Mouse (Mus musculus) splenic B cell, adult 2 months (primary cell): ENCODE measurements at regions not wholly inside any gene's neighbourhood (a gene's known extent, or its start where the extent isn't known, plus 50 kb on each side); places are given as distances from the start of the nearest gene placed in this dataset.
A peak's percentile ranks its signal among the peaks of the same experiment; 100 is the strongest.

Experiments used
- DNase-seq: peaks from one replicate; pipeline ENCODE4 v3.0.0-alpha.2; 2011; ENCODE audit warnings: low read depth, low spot score
- H3K27me3 ChIP-seq: 2 replicates; pipeline ENCODE4 v1.6.1; 2012; ENCODE audit warnings: mild to moderate bottlenecking, low read length, moderate library complexity, mixed read lengths; ENCODE audit not compliant: control insufficient read depth, poor library complexity, insufficient read depth, severe bottlenecking
- H3K36me3 ChIP-seq: 2 replicates; pipeline ENCODE4 v1.6.1; 2012; ENCODE audit warnings: mild to moderate bottlenecking, low read length, moderate library complexity, mixed read lengths; ENCODE audit not compliant: control insufficient read depth, poor library complexity, insufficient read depth, severe bottlenecking

DNA sequence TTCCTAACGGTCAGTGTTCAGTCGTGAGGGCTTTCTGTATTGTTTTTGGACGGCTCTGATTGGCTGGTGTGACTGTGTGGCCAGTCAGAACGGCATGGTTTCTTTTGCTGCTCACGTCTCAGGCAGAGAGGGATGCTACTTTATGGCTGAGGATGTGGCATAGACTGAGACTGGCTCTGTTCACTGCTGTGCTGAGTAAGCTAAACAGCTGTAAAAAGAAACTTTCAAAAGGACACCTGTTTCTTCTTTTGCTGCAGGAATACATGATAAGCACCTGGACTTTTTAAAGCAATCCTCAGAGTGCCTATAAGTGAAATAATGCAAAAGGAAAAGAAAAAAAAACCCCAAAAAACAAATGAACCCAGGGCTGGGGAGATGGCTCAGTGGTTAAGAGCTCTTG lies 113.7 kb upstream of the Klf14 start:
- Histone ChIP-seq H3K27me3 (no peaks in the 10 kb centered on the region), H3K36me3 (peaks cover 20% of the 10 kb centered on the region)
- DNase-seq: no peak

DNA sequence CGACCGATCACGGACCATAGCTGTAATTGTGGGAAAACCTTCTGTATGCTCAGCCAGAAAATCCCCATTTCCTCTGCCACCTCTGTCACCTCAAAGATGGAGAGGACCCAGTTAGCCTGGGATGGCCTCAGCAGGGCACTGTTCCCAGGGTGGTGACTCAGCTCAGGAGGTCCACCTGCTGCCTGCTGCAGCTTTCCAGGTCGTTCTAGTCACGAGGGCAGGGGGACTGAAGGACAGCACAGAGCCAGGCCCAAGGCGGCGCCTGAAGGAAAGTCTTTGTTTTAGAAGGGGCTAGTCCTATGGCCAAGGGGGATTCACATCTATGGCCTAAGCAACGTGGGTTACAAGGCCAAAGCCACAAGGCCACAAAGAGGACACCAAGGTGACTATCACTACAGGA lies 114.5 kb upstream of the Klf14 start:
- DNase-seq: no peak
- H3K36me3 ChIP-seq: peaks cover 17% of the 10 kb centered on the region
- no peaks in the 10 kb centered on the region for H3K27me3 ChIP-seq

DNA sequence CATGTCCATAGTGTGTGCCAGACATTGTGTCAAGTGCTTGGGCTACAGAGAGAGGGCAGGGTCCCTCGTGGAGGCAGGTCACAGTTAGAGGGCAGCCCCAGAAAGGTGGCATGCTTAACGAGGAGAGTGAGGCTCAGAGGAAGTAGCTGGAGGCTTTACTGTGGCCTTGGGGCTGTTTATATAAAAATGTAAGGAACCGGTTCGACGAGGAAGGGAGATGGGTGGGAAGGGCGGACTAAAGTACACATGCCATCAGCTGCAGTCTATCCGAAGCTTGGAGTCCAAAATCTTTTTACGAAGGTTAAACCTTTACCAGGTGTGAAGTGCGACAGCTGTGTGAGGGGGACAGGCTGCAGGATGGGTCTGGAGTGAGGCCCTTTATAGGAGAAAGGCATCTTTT lies 115.5 kb upstream of the Klf14 start:
- Histone ChIP-seq H3K27me3 (no peaks in the 10 kb centered on the region), H3K36me3 (peaks cover 17% of the 10 kb centered on the region)
- DNase-seq: no peak

DNA sequence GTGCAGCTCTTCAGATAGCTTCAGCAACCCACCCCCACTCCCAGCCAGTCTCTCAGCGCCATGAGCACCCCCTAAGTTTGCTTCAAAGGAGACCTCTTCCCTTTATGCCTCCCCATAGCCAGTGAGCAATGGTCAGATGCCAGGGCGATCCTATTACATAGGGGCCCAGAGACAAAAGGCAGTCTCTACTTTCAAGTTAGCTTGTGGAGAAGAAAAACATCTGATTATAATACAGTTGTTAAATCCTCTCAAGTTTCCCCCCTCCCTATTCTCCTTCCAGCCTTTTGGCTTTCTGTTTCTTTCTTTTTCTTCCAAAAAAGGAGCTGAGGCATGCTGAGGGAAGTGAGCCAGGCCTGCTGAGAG lies 116.3 kb upstream of the Klf14 start:
- H3K36me3 ChIP-seq: peaks cover 18% of the 10 kb centered on the region
- H3K27me3 ChIP-seq: no peaks in the 10 kb centered on the region
- no peak for DNase-seq

DNA sequence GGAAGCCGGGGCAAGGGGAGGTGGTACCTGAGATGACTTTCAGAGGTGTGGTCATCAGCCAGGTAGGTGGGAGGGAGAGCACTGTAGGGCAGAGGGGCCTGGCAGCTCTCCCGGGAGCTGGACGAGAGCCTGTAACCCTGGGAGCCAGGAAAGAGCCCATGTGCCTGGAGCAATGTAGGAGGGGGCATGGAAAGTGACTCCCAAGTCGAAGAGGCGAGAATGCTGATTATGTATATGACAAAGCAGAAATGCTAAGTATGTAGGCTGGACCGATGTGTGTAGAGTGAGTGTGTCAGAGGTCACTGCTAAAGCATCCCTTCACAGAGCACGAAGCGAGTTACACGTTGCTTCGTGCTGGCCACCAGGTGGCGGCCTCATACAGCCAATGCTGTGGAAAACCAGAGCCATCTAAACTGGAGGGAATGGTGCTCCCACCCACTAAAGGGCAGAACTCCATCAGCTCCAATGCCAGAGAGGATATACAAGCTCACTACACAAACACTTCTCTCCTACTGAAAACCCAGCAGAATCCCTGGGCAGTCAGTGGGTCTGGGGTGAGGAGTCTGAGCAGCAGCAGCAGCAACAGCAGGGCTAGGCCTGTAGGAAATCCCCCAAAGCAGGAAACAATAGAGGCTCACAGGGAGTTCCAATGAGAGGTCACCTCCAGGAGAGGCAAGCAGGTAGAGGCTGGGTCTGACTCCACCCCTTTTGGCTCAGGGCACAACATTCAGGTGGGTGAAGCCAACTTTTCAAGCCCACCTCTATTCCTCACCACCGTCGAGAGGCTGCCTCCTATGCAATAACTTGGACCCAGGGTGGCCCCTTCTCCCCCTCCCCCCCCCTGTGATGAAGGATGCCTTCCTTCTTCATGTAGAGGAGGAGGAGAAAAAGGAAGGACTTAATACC lies 116.9 kb upstream of the Klf14 start:
- peaks cover 15% of the 10 kb centered on the region for H3K36me3 ChIP-seq
- H3K27me3 ChIP-seq: no peaks in the 10 kb centered on the region
- peak; percentile 70 for DNase-seq

DNA sequence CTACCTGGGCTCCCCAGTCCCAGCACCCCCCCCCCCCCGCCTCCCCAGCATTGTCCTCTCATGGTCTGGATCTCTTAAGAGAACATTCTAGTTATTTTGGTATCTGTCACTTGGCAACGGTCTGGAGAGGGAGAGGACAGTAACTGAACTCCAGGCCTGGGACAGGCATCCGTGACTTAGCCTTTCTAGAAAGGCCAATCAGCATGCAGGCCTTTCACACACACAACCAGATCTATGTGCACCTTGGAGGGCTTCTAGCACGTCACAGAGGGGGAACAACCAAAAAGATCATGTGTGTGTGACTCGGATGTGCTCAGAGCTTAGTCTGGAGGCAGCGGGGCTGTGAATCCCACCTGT lies 117.6 kb upstream of the Klf14 start:
- Histone ChIP-seq H3K27me3 (no peaks in the 10 kb centered on the region), H3K36me3 (peaks cover 15% of the 10 kb centered on the region)
- DNase-seq: no peak

DNA sequence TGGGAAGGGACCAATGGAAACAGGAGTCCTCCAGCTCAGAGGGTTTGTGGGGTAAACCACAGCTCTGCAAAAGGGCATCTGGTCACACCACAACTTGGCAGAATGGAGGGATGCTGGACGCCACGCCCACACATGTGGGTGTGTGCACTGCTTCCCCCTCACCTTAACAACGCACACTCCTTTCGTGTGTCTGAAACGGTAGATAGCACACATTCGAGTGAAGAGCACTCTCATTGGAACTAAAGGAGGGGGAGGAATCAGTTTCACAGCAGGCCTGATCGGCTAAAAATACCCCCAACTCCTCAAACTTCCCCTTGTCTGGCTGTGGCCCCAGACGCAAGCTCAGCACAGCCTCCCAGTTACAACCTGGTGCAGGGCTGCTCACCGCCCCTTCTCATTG lies 118.3 kb upstream of the Klf14 start:
- Histone ChIP-seq H3K36me3 (peaks cover 15% of the 10 kb centered on the region), H3K27me3 (no peaks in the 10 kb centered on the region)
- DNase-seq: peak; percentile 14

DNA sequence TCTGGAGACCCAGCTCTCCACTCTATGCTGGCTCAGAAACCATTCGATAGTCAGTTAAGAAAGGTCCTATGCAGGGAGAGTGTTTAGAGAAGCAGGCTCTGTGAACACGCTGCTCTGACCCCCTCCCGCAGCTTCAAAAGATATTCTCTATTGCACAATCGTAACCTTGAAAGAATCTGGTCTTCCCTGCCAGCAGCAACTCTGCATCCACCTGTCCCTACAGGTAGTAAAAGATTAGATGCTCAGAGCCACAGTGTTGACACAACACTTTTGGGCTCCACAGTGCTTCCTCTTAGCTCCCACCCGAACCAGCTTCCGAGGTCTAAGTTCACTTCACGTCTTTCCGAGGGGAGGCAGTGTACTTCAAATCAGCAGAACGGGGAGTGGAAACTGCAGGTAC lies 118.9 kb upstream of the Klf14 start:
- Histone ChIP-seq H3K27me3 (no peaks in the 10 kb centered on the region), H3K36me3 (peaks cover 15% of the 10 kb centered on the region)
- no peak for DNase-seq

DNA sequence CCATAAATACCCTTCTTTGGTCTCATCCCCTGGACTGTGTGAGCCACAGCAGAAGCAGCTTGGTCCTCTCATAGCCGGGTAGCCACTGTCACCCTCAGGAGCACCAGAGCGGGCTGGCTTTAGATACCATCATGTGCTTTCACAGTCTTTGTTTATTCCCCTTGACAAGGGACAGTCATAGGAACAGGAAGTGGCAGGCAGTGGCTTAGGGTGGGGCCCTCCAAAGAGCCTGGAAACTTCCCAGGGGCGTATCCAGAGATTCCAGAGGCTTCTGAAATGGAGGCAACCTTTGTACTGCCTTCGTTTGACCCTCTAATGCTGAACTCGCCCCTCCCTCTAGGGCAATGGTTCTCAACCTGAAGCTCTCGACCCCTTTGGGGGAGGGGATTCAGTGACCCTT lies 119.5 kb upstream of the Klf14 start:
- Histone ChIP-seq H3K27me3 (no peaks in the 10 kb centered on the region), H3K36me3 (peaks cover 15% of the 10 kb centered on the region)
- no peak for DNase-seq

DNA sequence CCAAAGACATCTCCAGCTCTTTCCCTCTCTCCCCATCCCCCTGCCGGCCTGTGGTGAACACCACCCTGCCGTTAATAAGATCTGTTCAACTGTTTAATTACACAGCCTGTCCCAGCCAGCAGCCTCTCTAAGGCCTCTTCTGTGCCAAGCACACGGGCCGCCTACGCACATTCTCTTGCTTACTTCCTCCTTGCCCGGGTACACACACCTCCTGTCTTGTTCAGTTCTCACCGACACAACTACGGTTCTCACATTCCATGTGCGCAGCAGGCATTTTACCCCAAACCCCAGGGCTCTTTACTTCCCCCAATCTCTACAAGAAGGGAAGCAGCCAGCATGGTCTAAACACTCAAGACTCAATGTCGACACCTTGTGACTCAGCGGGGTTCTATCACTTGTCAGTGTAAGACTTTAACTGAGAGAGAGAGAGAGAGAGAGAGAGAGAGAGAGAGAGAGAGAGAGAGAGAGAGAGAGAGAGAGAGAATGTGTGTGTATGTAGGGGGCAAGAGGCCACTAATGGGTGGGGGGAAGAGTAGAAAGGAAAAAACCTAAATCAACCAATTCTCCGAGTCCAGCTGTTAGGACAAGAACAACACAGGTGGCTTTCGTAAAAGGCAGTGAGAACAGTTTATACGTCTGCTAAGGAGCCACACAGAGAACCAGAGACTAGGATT lies 120.8 kb upstream of the Klf14 start:
- no peaks in the 10 kb centered on the region for H3K27me3 ChIP-seq
- H3K36me3 ChIP-seq: peaks cover 15% of the 10 kb centered on the region
- DNase-seq: peak; percentile 72

DNA sequence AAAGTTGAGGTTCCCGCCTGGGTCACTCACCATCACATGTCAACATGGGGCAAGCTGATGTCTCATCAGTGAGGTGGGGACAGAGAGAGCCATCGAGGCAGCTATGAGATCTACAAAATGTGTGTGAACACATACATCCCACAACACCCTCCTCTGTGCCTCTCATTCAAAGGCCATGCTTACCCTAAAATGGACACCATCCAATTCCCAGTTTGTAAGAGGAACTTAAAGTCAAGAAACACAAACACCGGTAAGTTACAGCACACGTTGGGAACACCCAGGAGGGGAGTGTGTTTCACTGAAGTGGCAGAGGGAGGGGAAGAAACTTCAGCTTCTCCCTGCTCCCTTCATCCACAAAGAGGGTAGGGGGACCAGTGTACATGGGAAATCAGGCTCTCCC lies 121.4 kb upstream of the Klf14 start:
- H3K36me3 ChIP-seq: peaks cover 10% of the 10 kb centered on the region
- no peak for DNase-seq
- H3K27me3 ChIP-seq: no peaks in the 10 kb centered on the region

DNA sequence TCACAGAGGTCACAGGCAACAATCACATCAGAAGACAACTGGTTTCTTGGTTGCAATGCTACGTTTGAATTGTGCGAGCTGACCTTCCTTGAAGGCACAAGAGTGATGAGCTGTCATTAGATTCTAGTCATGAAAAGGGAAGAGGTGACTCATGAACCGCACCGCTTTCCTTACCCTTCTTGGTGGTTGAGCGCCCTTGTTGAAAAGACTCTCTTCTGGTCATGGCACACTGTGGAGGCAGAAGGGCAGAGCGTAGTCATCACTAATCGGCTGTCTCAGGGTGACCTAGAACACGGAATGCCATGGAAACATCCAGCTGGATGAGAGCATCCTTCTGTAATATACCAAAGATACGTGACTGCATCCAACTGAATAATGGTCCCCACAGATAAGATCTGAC lies 121.8 kb upstream of the Klf14 start:
- Histone ChIP-seq H3K36me3 (peaks cover 7% of the 10 kb centered on the region), H3K27me3 (no peaks in the 10 kb centered on the region)
- peak; percentile 22 for DNase-seq

DNA sequence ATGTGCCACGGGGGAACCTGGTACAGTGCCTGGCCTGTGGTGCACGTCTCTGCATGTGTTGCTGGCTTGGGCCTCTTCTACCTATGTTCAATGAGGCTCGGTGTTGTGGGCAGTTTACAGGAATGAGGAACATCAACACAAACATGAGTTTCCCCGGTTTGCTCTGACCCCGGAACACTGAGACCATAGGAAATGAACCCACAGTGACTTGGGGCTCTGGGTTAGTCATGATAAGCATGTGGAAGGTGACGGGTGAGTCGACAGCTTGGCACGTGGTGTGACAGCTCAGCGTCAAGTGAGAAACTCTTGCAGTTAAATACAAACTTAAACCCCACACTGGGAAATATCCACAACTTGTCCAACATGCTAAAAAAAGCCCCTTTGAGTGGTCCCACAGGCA lies 122.4 kb upstream of the Klf14 start:
- DNase-seq: peak; percentile 20
- Histone ChIP-seq H3K36me3 (peaks cover 10% of the 10 kb centered on the region), H3K27me3 (no peaks in the 10 kb centered on the region)

DNA sequence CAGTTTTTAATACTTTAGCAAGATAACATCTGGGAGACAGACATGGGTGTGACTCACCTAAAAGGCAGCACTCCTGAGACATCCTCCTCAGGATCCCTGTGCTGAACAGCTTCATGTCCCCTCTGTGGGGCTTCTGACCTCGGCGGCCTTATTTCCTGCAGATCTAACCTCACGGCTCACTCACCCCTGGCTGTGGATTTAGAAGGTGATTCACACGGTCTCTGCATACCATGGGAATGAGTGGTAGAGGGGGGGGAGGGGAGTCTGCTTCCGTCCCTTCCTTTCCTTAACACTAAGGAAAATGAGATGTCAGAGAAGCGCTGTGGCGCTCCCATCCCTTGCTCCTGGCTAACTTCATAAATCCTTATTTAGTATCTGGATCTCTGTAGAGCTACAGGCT lies 123.1 kb upstream of the Klf14 start:
- Histone ChIP-seq H3K27me3 (no peaks in the 10 kb centered on the region; the same call in 1 of the 2 replicates), H3K36me3 (peaks cover 15% of the 10 kb centered on the region)
- DNase-seq: no peak

DNA sequence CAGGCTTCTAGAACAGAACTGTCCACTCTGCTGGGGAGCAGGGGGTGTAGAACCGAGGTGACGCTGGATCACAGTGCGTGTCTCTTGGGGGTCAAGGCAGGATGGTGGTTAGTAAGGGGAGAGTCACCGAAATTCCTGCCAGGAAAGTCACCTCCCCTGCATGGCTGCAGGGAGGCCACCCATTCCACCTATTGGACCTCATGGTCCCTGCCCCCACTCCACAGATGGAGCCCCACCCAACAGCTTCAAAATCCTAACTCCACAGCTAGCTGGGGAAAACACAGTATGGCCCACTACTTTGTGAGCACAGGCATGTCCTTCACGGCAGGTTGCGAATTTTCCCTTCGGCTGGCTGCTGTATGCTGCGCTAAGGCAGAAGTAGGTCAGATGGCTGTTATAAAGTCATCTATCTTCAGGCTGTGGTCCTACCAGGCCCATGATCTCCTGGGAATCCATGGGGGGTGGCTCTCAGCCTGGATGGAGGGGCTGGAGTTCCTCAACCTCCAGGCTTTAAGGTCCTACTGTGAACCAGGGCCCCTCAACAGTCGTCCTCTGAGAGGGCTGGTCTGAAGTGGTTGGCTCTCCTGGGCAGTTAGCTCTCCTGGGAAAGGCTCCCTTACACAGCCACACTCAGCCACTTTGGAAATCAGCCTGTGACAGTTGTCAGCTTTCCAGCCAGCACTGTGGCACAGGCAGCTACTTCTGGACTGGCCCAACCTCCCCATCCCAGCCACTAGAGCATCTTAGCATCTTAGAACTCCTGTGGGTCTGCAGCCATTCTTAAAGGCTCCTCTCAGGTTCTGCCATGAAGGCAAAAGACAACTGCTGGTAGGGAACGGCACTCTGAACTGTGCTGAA lies 124.0 kb upstream of the Klf14 start:
- no peaks in the 10 kb centered on the region; the same call in 1 of the 2 replicates for H3K27me3 ChIP-seq
- no peak for DNase-seq
- H3K36me3 ChIP-seq: peaks cover 16% of the 10 kb centered on the region
